Mouse (Mus musculus): ENCODE data around the gene Kcnq4.

GRCm38 (mm10) chr4:120671046-120671445, 77.4 kb downstream of the Kcnq4 start:
- no peak for TF ChIP-seq CTCF (IDR thresholded peaks at IDR 0.05; ENCODE audit: control insufficient read depth, insufficient read depth, low read length)
- TF ChIP-seq POLR2A (IDR thresholded peaks at IDR 0.05; ENCODE audit: borderline replicate concordance, control insufficient read depth, low read depth, low read length), result no peak
